Mouse (Mus musculus) heart, adult 9 months (tissue): ENCODE results near the gene Cox7a1.

Experiments
- DNase-seq, 2 experiments: peaks; one replicate each; pipeline ENCODE4 v3.0.0; 2022; ENCODE audit warnings: low spot score in 2 of 2

Cox7a1 gene

DNA sequence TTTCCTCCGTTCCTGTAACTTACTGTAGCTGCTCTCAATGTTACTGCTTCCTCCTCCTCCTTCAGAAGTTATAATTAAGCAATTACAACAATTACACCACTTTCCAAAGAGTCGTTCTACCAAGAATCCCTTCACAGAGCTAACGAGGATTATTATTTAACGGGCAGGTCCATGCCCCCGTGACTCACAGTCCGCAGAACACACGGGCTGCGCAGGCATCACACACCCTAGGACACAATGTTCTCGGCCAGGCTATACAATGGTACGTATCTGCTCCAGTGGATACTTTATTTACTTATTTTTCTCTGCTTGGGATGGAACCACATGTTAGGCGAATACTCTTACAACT, 36.0 kb downstream of the Cox7a1 start:
- DNase-seq = no peak

DNA sequence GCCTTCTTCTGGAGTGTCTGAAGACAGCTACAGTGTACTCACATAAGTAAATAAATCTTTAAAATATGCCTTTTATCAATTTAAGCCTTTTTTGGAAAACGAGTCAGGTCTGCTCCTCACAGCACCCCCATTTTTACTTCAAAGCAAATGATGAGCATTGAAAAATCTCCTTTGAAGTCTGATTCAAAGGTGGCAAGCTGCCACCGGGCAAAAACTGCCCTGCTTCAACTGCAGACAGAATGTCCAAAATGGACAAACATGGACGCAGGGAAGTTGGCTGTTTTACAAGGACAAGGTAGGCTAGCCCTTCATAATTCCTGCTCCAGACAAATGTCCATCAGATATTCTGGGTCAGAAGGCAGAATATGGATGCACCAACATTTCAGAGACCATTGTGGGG, 37.5 kb downstream of the Cox7a1 start:
- no peak for DNase-seq

DNA sequence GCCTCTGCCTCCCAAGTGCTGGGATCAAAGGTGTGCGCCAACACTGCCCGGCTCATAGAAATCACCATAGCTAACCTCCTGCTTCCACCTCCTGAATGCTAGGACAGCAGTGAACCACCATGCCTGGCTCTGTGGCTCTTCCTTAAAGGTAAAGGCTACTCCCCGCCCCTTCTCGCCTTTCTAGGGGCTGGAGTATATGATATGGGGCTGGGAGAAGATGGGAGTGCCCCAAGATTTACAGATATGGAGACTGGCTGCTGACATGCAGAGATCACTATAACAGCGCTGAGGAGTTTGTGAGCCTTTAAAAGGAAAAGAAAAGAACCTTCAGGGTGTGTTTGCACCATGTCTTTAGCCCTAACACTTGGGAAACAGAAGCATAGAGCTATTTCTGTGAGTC, 38.3 kb downstream of the Cox7a1 start:
- DNase-seq = no peak

DNA sequence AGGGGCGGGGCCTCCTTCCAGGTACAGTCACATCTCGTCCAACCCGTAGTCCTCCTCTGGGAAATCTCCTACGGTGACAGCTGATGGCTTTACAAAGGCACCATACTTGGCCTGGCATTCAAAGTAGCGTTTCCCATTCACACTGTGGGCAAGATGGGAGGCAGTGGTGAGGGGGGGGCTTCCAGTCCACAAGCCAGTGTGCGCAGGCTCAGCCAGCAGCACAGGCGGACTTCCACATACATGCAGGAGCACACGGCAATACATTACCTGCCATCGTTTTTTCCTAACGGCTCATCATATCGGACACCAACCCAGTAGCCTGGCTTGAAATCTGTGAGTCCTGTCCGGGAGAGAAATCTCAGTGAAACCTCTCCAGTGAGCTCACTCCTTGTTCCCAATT, 40.3 kb downstream of the Cox7a1 start:
- DNase-seq = no peak

DNA sequence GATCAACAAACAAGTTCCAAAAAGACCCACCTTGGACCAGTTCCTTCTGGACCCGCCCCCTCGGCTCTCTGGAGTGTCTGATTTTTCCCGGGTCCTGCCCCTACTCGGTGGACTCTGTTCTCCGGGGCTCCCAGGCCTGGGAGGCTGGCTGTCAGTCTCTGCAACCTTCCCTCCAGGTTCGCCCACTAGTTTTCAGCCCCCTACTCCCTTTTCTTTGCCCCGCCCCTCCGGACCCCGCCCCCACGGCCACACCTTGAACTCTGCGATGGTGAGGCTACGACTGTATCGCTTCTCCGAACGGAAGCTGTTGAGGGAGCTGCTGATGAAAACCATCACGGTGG, 47.4 kb downstream of the Cox7a1 start:
- peak in 1 of 2 experiments; percentile 27 for DNase-seq

DNA sequence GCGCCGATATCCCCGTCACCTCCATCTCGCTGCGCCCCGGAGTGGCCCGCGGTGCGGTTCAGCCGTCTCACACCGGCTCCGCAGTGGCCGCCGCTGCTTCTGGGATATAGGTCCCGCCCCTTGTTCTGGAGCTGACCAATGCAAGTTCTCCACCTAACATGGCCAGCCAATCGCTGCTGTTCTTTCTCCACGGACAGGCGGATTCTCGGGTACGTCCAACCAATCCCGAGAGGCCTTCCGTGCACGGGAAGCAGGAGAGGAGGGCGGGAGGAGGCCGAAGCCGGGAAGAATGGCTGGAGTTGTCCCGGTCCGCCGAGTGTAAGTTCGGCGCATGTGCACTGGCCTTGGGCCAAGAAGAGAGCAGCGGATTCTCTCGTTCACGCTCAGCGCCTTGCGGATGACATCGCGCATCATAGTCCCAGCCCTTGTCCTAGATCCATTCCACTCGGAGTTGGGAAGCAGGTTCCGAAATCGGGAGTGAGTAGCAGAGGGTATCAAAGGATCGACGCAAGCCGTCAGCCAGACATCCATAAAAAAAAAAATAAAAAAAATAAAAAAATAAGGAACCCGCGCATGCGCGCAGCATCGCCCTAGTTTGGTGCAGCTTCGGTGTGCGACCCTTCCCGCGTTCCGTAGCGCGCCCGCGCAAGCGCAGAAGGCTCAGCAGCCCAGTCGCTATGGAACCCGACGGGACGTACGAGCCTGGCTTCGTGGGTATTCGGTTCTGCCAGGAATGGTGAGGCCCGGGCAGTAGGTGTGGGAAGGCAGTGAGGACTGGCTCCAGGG, 47.9 kb downstream of the Cox7a1 start, which contains the start of the genes Polr2i and Tbcb:
Gene Polr2i, plus strand, starts transcription at position 280 of the 786 bp plus-strand sequence.
Gene Tbcb, minus strand, starts transcription at position 604 of the 786 bp plus-strand sequence.
- DNase-seq = peak; percentile 98 to 99

DNA sequence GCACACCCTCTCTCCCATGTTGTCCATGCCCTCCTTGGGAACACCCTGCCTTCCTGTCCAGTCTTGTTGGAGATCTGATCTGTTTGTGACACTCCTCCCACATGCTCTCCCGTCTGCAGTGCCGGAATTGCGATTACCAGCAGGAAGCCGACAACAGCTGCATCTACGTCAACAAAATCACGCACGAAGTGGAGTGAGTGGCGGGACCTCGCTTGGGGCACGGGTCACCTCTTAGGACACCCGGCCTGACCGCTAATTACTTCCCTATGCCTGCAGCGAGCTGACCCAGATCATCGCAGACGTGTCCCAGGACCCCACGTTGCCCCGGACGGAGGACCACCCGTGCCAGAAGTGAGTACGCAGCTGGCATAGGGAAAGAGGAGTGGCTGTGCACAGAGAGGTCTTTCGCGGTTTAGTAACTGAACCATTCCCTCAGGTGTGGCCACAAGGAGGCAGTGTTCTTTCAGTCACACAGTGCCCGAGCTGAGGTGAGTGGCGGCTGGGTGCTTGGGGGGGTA, 48.7 kb downstream of the Cox7a1 start:
- peak; percentile 27 to 36 for DNase-seq

DNA sequence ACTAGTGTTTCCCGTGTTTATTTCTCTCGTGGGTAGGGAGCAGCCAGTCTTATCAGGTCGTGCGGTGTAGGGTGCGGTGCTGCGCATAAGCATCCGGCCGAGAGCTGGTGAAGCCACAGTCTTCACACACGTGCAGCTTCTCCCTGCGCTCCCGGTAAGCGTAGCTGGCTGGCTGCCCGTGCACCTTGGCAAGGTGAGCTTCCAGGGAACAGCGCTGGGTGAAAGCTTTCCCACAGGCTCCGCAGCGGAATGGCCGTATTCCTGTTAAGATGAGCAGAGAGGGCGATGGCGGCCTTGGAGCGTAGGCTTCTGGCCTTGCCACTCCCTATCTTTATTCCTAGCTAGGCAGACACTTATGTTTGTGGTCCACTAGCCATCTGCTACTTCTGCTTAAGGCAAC, 49.4 kb downstream of the Cox7a1 start:
- no peak for DNase-seq

DNA sequence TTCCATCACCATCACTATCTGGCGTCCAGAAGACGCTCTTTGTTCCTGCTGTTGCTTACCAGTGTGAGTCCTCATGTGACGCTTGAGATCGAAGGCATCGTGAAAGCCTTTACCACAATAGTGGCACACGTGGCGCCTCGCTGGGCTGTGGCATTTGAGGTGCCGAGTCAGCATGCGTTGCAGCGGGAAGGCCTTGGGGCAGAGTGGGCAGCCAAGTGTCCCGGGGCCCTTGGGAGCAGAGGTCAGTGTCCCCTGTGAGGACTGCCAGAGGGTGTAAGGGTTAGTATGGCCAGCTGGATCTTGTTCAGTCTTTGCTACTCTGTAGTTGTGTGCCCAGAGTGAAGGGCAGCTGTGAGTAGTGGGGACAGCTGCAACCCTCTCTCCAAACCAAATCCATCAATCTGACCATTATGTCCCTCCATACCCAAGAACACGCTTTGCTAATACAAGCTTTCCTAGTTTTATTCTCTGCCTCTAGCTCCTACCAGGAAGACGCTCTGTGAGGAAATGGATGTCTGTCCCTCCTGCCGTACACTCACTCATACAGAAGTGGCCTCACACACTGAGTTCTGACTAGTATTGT, 50.4 kb downstream of the Cox7a1 start:
- DNase-seq = no peak

DNA sequence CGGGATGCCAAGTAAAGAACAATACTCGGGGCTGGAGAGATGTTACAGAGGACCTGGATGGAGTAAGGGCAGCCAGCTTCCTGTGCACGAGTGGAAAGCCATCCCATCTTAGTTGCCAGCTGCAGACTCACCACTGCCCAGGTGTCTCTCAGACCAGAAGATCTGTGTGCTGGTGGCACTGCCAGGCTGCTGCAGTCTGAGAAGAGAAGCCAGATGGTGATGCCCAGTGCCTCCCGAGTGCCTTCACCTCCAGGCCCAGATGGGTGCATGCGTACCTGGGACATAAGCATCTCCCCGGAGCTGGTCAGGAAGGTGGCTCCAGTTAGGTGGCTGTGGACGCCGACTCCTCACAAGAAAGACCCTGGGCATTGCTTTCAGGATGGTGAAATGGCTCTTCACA, 51.1 kb downstream of the Cox7a1 start:
- DNase-seq = no peak

DNA sequence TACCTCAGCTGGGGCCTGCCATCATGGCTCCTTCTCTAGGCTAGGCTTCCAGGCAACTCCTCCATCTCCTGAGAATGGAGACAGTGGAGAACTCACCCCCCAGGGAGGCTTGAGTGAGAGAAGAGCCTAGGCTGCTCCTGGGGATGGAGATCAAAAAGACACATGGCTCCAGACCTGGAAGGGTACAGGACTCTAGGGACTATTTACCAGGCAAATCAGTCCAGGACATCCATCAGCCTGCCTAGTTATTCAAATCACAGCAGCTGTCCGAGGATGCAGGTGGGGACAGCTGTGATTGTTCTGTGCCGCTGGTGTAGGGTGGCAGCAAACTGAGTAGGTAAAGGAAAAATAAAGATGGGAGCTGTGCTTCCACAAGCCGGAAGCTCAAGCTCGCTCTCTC, 51.7 kb downstream of the Cox7a1 start, which contains the start of gene Ovol3:
Gene Ovol3, minus strand, starts transcription at position 101 of the 400 bp plus-strand sequence.
- no peak for DNase-seq
